Mouse (Mus musculus) neural tube, embryonic 11.5 days (tissue): Measurements from ENCODE around the gene Coq8a. TPM values are rescaled to one million over a fixed set of nuclear protein-coding genes. Genes with fewer than 3 reads are reported as not detected.

Experiments
- ATAC-seq: fragments of 200-750 bp; cut with Nextera tagmentation; 2 replicates; pipeline ENCODE4 v1.8.0; 2017; ENCODE audit warnings: moderate number of reproducible peaks, mild to moderate bottlenecking, moderate TSS enrichment, moderate library complexity; ENCODE audit not compliant: insufficient read depth, low FRiP score, low TSS enrichment
- DNase-seq: peaks from one replicate; pipeline ENCODE4 v3.0.0-alpha.2; 2015; ENCODE audit warnings: low spot score
- H3K27ac ChIP-seq: fragments of 300-500 bp; sonication (generic); 2 replicates; pipeline ENCODE4 v1.5.1; 2014; ENCODE audit warnings: low read depth, mild to moderate bottlenecking, low read length
- H3K27me3 ChIP-seq: fragments of 300-500 bp; sonication (generic); 2 replicates; pipeline ENCODE4 v1.6.1; 2014; ENCODE audit warnings: mild to moderate bottlenecking, low read length, mixed read lengths; ENCODE audit not compliant: control insufficient read depth, insufficient read depth
- H3K36me3 ChIP-seq: fragments of 300-500 bp; sonication (generic); 2 replicates; pipeline ENCODE4 v1.6.1; 2014; ENCODE audit warnings: mild to moderate bottlenecking, low read length, moderate library complexity, mixed read lengths; ENCODE audit not compliant: control insufficient read depth, insufficient read depth
- H3K4me1 ChIP-seq: fragments of 300-500 bp; sonication (generic); 2 replicates; pipeline ENCODE4 v1.6.1; 2014; ENCODE audit warnings: low read length, mixed read lengths; ENCODE audit not compliant: control insufficient read depth, insufficient read depth
- H3K4me2 ChIP-seq: fragments of 300-500 bp; sonication (generic); 2 replicates; pipeline ENCODE4 v1.6.1; 2014; ENCODE audit warnings: low read depth, mild to moderate bottlenecking, moderate library complexity
- H3K4me3 ChIP-seq: fragments of 300-500 bp; sonication (generic); 2 replicates; pipeline ENCODE4 v1.5.1; 2014; ENCODE audit warnings: low read depth, low read length
- H3K9ac ChIP-seq: fragments of 300-500 bp; sonication (generic); 2 replicates; pipeline ENCODE4 v1.6.1; 2014; ENCODE audit warnings: mild to moderate bottlenecking, low read length
- H3K9me3 ChIP-seq: fragments of 300-500 bp; sonication (generic); 2 replicates; pipeline ENCODE4 v1.6.1; 2016; ENCODE audit warnings: low read length; ENCODE audit not compliant: control insufficient read depth
- WGBS: fragments of 180-500 bp; shearing (Covaris S2); extraction: QIAGEN DNeasy Blood & Tissue Kit; methylation state at CpG from one replicate; pipeline ENCODE4 v1.1.7; 2014; 5-methylcytosine and 5-hydroxymethylcytosine counted together
- polyA plus RNA-seq: library from polyadenylated mRNA; unstranded; fragments of >200 nt; fragmentation: Nextera tagmentation; extraction: Ambion mirVana; gene quantifications from 2 replicates; pipeline ENCODE4 v1.2.1, GENCODE M21; 2014

Coq8a gene
- polyA plus RNA-seq, 1 experiment from 2014 or later: 1.8 TPM

DNA sequence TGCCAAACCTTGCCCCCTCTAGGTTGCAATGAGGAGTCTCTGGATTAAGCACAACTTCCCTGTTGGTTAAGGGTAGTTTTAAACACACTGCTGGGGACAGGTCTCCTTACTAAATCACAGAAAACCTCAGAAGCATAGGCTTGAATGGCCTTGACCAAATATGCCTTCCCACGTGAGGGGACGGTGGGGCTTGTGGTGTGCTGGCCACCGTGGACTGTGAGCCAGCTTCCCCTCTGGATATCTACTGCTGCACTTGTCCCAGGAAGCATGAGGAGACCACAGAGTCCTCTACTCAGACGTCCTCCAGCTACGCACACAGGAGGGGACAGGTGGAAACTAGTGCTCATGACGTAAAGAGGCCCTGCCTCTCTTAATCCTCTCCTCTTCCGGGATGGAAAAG lies 36.4 kb downstream of the Coq8a start:
- Histone ChIP-seq H3K36me3 (peaks cover 2% of the 10 kb centered on the region; the same call in 1 of the 2 replicates), H3K4me1 (no peaks in the 10 kb centered on the region), H3K9me3 (no peaks in the 10 kb centered on the region), H3K9ac (no peak overlapping the region), H3K4me2 (no peak overlapping the region), H3K4me3 (no peak overlapping the region), H3K27ac (no peak overlapping the region), H3K27me3 (no peaks in the 10 kb centered on the region)
- no peak for DNase-seq
- ATAC-seq: no peak
- 82% methylated on average over 7 of the region's 7 CpGs for WGBS

DNA sequence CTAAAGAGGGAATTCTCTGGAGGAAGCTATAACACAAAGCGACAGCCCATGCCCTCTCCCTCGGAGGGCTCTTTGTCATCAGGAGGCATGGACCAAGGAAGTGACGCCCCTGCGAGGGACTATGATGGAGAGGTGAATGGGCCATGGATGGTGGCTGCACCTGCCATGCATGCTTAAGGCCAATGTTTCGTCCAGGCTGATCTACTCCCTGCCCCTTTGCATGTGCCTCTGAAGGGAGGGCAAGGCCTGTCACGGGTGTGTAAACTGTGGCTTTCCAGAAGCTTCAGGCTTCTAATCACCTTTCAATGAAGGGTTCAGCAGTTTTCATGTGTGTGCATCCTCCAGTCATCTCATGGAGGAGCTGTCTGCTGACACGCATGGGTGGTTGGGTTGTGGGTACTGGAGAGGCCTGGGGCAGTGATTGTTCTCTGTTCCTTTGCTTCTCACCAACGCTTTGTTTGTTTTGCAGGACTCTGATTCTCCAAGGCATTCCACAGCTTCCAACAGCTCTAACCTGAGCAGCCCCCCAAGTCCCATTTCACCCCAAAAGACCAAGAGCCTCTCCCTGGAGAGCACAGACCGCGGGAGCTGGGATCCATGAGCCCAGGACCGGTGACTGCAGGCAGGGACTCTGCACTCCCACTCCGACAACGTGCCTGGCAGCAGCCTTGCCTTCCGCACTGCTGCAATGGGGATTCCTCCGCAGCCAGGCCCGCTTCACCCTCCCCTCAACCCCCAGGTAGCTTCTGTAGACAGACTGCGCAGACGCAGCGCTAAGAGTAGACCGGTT lies 37.6 kb downstream of the Coq8a start:
- Histone ChIP-seq H3K36me3 (peaks cover 2% of the 10 kb centered on the region; the same call in 1 of the 2 replicates), H3K27me3 (no peaks in the 10 kb centered on the region), H3K4me1 (no peaks in the 10 kb centered on the region), H3K4me3 (no peak overlapping the region), H3K9me3 (no peaks in the 10 kb centered on the region), H3K4me2 (no peak overlapping the region), H3K9ac (no peak overlapping the region), H3K27ac (no peak overlapping the region)
- DNase-seq (no peak), ATAC-seq (no peak)
- WGBS: 89% methylated on average over 20 of the region's 20 CpGs

DNA sequence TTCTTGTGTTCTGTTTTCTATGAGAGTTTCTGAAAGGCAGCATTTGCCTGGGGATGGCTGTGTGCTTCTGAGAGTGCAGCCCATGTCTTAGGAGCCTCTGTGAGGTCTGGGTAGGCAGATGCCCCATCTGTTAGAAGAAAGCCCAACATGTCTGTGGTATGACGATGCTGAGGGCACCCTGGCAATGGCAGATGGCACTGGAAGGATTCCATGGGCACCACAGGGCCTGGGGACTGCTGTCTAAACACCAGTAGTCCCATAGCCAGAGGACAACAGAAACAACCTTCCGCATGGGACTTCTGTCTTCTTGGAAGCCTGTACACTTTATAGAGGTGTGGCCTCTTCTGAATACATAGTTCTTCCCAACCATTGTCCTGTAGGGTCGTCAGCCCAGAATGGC lies 38.2 kb downstream of the Coq8a start:
- no peaks in the 10 kb centered on the region for H3K4me1 ChIP-seq
- no peak for DNase-seq
- H3K9ac ChIP-seq: no peak overlapping the region
- no peak for ATAC-seq
- H3K27me3 ChIP-seq: no peaks in the 10 kb centered on the region
- WGBS: 82% methylated on average over 3 of the region's 3 CpGs
- no peak overlapping the region for H3K27ac ChIP-seq
- H3K4me3 ChIP-seq: no peak overlapping the region
- no peaks in the 10 kb centered on the region for H3K9me3 ChIP-seq
- no peak overlapping the region for H3K4me2 ChIP-seq
- H3K36me3 ChIP-seq: peaks cover 2% of the 10 kb centered on the region; the same call in 1 of the 2 replicates

DNA sequence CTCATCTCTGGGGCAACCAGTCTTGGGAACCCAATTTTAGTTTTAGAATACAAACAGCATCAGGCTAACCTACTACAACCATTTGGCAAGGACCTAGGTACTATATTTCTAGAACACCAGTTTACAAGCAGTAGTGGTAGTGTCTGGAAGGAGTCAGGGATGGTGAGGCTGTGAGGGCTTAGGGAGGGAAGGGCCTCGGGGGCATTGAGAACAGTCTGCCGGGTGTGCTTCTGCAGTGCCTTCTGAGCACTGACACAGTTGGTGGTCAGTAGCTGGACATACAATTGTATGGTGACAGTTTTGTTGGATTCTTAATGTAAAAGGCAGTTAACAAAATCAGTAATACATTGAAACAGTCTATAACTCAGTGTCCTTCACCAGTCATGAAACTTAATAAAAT lies 38.9 kb downstream of the Coq8a start:
- Histone ChIP-seq H3K9me3 (no peaks in the 10 kb centered on the region), H3K27me3 (no peaks in the 10 kb centered on the region), H3K27ac (no peak overlapping the region), H3K4me1 (no peaks in the 10 kb centered on the region), H3K9ac (no peak overlapping the region), H3K36me3 (peaks cover 2% of the 10 kb centered on the region; the same call in 1 of the 2 replicates), H3K4me3 (no peak overlapping the region), H3K4me2 (no peak overlapping the region)
- DNase-seq (no peak), ATAC-seq (no peak)
- WGBS: 76% methylated on average over 2 of the region's 2 CpGs

DNA sequence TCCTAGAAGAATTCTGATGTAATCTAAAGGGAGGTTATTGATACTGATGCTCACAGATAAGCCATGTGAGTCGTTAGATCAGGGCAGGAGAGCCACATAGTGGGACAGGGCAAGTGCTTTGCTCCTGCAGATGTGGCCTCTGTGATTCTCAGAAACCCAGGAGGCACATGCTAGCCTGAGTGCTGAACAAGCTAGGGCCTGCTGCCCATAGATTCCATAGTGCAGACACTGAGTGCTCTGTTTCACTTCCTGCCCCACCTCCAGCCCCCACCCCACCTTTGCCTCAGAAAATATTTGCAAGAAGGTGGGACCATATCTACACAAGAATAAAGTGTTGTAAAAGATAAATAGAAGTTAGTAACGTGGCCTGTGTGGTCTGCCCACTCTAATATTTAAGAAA lies 40.8 kb downstream of the Coq8a start:
- no peak overlapping the region for H3K4me2 ChIP-seq
- no peaks in the 10 kb centered on the region for H3K4me1 ChIP-seq
- DNase-seq (no peak), ATAC-seq (no peak)
- H3K27ac ChIP-seq: no peak overlapping the region
- H3K9me3 ChIP-seq: no peaks in the 10 kb centered on the region
- no peak overlapping the region for H3K9ac ChIP-seq
- peaks cover 2% of the 10 kb centered on the region; the same call in 1 of the 2 replicates for H3K36me3 ChIP-seq
- H3K4me3 ChIP-seq: no peak overlapping the region
- no peaks in the 10 kb centered on the region for H3K27me3 ChIP-seq
- 86% methylated on average over 2 of the region's 2 CpGs for WGBS

DNA sequence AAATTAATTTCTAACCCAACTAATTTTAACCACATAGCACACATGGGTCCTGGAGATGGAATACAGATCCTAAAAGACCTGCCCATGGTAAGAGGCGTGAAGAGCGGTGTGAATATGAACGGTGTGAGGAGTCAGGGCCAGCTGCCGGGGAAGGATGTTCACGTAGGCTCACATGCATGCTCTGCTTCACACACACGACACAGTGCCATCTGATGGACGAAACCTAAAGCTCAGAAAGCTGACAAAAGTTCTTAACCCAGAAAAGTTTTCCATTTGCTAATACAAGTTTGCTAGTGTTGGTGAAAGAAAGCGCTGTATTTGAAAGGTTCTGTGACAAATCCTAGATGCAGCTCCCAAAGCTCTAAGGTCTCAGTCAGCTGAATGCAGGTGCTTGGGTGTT lies 48.2 kb downstream of the Coq8a start:
- H3K9ac ChIP-seq: no peak overlapping the region
- H3K36me3 ChIP-seq: 0 out of 2 replicates have a peak, but pooled peaks cover 2% of the 10 kb centered on the region
- H3K27me3 ChIP-seq: no peaks in the 10 kb centered on the region
- DNase-seq (no peak), ATAC-seq (no peak)
- no peaks in the 10 kb centered on the region for H3K4me1 ChIP-seq
- H3K27ac ChIP-seq: no peak overlapping the region
- H3K4me3 ChIP-seq: no peak overlapping the region
- H3K9me3 ChIP-seq: no peaks in the 10 kb centered on the region
- H3K4me2 ChIP-seq: no peak overlapping the region
- 86% methylated on average over 8 of the region's 8 CpGs for WGBS

DNA sequence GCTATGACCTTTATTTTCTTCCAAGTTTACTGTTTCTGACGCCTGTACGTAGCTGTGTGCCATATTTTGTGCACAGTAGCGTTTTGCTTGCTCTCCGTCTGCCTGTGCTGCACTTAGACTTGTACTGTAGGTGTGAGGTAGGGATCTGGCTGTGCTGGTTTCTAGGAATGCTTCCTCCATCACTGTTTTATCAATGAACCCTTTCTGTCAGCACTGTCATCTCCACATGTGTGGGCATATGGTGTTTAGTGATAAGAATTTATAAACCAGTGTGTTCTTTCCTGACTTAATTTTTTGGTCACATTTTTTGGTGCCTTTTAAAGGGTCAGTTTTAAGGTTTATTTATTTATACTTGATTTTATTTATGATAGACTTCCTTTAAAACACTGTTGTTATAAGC lies 50.8 kb downstream of the Coq8a start:
- ATAC-seq (no peak), DNase-seq (no peak)
- H3K4me3 ChIP-seq: no peak overlapping the region
- H3K27me3 ChIP-seq: no peaks in the 10 kb centered on the region
- H3K4me2 ChIP-seq: no peak overlapping the region
- H3K9me3 ChIP-seq: no peaks in the 10 kb centered on the region
- H3K9ac ChIP-seq: no peak overlapping the region
- peaks cover 4% of the 10 kb centered on the region; the same call in 1 of the 2 replicates for H3K36me3 ChIP-seq
- H3K27ac ChIP-seq: no peak overlapping the region
- WGBS: 91% methylated on average over 4 of the region's 4 CpGs
- no peaks in the 10 kb centered on the region for H3K4me1 ChIP-seq

DNA sequence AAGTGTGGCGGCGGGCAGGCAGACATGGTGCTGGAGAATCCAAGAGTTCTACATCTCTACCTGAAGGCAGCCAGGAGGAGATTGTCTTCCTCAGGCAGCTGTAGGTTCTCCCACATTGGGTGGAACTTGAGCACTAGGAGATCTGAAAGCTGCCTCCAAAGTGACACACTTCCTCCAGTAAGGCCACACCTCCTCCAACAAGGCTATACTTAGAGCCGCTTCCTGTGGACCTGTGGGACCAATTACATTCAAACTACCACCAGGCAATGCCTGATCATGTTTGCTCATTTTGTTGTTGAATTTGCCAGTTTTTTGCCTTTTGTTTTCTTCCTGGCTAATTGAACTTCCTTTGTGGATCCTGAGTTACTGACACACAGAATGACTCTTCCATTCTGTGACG lies 51.4 kb downstream of the Coq8a start:
- 80% methylated on average over 4 of the region's 4 CpGs for WGBS
- H3K9me3 ChIP-seq: no peaks in the 10 kb centered on the region
- no peak for ATAC-seq

DNA sequence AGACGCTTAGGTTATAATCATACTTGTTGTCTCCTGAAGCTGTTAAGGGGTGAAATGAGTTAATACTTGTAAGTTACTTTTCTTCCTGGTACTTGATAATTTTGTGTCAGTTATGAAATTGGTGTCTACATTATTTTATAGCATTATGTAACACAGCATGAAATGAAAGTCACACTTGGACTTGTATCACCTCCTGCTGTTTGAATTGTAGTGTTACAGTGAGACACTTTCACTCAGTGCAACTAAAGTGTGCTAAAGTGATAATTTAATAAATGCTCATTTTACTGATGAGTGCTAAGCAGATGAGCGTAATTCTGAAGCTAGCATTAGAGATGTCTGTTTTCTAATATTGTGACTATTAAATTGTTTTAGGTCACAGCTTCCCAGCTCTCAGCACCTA lies 58.4 kb downstream of the Coq8a start:
- Histone ChIP-seq H3K27ac (no peak overlapping the region), H3K36me3 (peaks cover 3% of the 10 kb centered on the region), H3K4me3 (no peak overlapping the region), H3K9me3 (no peaks in the 10 kb centered on the region), H3K4me2 (no peak overlapping the region), H3K9ac (no peak overlapping the region), H3K27me3 (no peaks in the 10 kb centered on the region), H3K4me1 (no peaks in the 10 kb centered on the region)
- ATAC-seq (no peak), DNase-seq (no peak)
- WGBS: 93% methylated on average over 2 of the region's 2 CpGs

More for the DNA sequence above, 51.4 kb downstream of the Coq8a start:
- H3K36me3 ChIP-seq: peaks cover 4% of the 10 kb centered on the region; the same call in 1 of the 2 replicates
- no peak for DNase-seq
- H3K9ac ChIP-seq: no peak overlapping the region
- H3K4me2 ChIP-seq: no peak overlapping the region
- H3K4me1 ChIP-seq: no peaks in the 10 kb centered on the region
- no peaks in the 10 kb centered on the region for H3K27me3 ChIP-seq
- no peak overlapping the region for H3K27ac ChIP-seq
- no peak overlapping the region for H3K4me3 ChIP-seq
